Mouse (Mus musculus) ES-CJ7 (cell line): ENCODE results near the gene Bax.
"Not testable (repeated sequence)": the region's sequence is repeated elsewhere in the genome, so short reads cannot be mapped to it uniquely, and the experiment has no call there.

ENCODE experiments used
- DNase-seq: peaks from one replicate; pipeline ENCODE4 v3.0.0; 2011; ENCODE audit warnings: low read depth, low spot score

The Bax gene

DNA sequence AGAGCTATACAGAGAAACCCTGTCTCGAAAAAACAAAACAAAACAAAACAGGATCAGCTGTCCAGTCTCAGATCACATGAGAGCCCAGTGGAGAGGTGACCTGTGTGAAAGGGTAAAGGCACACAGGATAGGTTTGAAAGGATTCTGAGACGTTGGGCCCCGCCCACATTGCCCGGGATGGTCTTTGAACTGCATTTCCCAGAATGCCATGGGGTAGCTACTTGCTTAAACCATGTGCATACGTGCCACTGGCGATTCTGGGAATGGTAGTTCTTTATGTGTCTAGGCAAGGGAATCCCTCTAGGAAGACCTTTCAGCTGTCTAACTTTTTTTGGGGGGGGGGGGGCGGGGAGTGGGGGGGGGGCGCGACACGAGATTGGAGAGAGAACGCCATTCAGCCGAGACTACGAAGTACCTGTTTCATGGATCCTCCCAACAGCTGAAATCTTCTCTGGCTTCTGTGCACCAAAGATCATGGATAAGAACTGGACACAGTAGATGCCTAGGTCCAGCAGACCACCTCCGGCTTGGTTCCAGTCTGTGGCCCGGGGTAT is 14.8 kb upstream of the Bax start, which contains the start of gene Tulp2:
Gene Tulp2 (plus strand): TSS at position 504 of the 554 bp plus-strand sequence.
- peak; percentile 90 for DNase-seq

DNA sequence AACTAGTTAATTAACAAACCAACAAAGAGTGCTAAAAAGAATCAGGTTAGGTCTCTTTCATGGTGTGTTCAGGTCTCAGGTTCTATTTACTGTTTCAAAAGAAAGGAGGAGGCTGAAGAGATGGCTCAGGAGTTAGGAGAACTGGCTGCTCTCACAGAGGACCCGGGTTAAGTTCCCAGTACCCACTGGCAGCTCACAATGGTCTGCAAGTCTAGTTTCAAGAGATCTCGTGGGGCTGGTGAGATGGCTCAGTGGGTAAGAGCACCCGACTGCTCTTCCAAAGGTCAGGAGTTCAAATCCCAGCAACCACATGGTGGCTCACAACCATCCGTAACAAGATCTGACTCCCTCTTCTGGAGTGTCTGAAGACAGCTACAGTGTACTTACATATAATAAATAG is 13.6 kb upstream of the Bax start:
- not testable (repeated sequence) for DNase-seq

DNA sequence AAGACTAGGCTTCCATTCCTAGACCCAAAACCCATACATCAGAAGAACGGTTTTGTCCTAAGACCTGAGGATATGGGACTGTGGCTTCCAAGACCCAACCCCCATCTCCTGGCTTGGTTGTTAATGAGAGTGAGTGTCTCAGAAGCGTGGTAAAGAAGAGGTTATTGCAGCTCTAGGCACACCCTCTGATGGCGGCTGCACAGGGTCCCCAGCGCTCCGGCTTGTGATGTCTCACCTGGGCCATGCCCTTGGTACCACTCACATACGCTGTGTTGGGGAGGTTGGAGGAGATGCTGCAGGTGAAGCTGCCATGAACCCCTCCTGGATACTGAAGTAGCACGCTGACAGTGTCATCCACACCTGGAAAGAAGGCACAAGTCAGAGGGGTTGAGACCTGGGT is 12.1 kb upstream of the Bax start:
- no peak for DNase-seq

DNA sequence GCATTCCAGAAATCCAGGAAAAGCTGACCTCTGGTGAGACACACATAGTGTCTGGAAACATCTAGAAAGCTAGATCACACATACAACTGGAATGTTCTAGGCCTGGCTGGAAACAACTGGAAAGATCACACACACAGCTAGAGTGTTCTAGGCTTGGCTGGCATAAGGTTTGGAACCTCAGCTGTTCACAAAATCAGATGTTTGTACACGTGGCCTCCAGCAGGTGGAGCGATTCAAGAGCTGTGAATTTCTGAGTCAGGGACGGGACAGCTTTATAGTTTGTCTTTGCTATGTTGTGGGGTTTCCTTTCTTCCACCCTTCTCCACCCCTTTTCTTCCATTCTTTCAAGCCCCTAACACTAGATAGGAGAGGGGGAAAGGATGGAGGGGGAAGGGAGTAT is 10.3 kb upstream of the Bax start:
- DNase-seq: peak; percentile 77

DNA sequence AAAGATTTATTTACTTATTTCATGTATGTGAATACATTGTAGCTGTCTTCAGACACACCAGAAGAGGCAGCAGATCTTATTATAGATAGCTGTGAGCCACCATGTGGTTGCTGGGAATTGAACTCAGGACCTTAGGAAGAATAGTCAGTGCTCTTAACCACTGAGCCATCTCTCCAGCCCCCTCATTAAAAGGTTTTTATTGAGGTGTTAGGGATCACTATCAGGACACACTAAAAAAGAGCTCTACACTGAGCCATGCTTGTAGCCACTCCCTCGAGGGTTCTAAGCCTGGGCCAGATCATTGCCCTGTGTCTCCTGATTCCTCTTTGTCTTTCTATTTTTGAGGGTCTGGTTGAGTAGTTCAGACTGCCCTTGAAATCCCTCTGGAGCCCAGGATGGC is 9.8 kb upstream of the Bax start:
- DNase-seq: no peak

DNA sequence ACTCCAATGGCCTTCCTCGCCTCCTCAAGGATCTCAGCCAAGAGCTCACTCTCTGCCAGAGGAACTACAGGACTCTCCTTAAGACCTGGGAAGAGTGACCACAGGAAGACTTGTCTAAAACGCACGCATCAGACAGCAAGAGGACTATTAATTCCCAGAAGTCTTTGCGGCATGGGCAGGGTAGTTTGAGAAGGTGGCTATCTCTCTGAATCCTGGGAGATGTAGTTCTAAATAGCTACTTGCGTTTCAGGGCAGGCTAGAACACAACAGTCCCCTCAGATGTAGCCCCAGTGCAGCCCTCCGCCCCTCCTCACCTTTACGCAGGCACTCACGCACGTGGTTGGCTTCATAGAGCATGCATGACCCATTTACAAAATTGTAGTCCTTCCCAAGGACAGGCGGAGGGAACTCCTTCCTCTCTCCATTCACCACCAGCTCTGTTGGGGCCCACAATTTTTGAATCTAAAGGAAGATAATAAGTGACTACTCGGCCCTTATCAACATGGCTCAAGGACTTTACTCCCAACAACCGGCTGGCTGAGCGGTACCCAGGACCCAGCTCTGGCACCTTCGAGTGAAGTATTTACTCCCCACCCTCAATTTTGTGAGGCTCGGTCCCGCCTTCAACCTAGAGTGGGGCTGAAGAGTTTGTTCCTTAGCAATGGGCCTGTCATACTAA is 8.7 kb upstream of the Bax start:
- peak; percentile 83 for DNase-seq

DNA sequence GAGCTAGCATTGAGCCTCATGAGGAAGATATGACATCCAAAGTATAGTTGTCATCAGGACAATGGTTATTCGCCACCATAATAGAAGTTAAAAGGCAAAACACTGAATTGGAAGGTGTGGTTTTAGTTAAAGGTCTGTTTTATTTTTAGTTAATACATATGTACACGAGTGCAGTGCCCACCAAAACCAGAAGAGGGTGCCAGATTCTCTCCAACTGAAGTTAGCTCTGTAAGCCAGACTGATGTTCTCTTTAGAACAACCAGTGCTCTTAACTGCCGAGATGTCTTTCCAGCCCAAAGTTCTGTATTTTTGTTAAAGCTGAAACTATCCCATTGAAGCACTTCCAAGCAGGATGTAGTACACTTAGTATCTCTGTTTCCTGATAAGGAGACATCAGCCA is 4.2 kb upstream of the Bax start:
- peak; percentile 74 for DNase-seq

DNA sequence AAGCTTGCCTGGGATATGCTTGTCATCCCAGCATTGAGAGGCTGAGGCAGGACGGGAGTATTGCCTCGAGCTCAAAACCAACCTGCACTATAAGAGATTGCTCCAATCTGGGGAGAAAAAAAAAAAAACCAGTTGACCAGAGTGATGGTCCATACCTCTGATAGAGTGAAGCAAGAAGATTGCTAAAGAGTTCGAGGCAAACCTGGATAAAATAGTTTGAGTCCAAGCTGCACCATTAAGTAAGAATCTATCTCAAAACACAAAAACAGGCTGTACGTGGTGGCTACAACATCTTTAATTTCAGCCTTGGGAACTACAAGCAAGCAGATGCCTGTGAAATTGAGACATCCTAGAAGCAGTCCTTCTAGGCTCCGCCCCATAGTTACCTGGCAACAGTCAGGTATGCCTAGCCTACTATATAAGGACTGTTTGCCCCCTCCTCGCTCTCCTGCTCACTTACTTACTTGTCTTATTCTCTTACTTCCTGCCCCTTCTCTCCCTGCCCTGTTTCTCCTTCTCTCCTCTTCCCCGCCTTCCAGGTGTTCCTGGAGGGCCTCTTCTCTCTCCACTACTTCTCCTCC is 482 bp upstream of the Bax start:
- DNase-seq: peak; percentile 75

DNA sequence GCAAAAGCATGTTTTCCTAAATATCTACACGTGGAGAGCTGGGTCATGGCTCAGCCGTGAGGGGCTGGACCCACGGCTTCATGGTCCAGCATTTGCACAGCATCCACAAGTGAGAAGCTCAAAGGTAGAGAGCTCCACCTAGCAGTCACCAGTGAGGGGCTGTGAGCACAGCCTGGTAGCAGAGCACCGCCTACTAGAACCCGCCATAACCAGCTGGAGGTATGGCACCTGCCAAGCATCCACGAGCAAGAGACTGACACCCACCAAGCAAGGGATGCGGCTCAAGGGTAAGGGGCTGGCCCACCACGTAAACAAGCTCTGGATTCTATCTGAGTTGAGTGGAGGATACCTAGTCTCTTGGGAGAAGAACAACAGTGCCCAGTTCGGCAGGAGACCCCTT is 1.1 kb downstream of the Bax start:
- DNase-seq: peak; percentile 72

DNA sequence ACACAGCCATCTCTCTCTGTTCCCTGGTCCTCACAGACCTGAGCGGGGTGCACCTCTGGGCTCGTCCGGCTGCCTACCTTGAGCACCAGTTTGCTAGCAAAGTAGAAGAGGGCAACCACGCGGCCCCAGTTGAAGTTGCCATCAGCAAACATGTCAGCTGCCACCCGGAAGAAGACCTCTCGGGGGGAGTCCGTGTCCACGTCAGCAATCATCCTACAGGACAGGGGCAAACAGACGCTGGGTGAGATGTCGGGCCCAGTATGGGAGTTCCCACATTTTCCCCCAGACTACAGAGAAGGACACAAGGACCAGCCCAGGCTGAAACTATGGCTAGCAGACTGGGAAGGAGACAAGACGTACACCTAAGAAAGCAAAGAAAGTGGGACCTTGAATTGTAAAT is 1.6 kb downstream of the Bax start:
- DNase-seq: no peak

DNA sequence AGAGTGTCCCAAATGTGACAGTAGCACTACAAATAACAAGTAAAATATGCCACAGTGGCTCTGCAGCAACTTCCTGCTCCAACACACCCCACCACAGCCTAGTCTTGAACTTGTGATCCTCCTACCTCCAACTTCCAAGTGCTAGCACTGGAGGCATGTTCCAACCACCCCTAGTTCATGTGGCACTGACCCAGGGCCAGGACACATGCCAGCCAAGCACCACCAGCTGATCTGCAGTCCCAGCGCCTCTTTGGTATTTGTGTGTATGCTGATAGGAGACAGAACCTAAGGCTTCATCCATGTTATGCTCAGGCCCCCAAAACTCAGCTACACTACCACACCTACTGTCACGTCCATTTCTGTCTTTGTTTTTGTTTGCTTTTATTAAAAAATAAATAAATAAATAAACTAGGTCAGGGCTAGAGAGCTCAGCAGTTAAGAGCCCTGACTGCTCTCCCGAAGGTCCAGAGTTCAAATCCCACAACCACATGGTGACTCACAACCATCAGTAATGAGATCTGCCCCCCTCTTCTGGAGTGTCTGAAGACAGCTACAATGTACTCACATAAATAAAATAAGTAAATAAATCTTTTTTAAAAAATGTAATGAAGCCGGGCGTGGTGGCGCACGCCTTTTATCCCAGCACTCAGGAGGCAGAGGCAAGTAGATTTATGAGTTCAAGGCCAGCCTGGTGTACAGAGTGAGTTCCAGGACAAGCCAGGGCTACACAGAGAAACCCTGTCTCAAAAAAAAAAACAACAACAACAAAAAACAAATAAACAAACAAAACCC is 2.5 kb downstream of the Bax start:
- no peak for DNase-seq

DNA sequence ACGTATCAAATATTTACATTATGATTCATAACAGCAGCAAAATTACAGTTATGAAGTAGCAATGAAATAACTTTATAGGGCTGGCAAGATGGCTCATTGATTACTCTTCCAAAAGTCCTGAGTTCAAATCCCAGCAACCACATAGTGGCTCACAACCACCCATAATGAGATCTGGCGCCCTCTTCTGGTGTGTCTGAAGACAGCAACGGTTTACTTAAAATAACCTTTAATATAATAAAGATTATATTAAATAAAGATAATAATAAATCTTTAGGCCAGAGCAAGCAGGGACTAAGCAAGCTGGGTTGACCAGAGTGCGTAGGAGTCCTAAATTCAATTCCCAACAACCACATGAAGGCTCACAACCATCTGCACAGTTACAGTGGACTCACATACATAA is 3.8 kb downstream of the Bax start:
- not testable (repeated sequence) for DNase-seq

DNA sequence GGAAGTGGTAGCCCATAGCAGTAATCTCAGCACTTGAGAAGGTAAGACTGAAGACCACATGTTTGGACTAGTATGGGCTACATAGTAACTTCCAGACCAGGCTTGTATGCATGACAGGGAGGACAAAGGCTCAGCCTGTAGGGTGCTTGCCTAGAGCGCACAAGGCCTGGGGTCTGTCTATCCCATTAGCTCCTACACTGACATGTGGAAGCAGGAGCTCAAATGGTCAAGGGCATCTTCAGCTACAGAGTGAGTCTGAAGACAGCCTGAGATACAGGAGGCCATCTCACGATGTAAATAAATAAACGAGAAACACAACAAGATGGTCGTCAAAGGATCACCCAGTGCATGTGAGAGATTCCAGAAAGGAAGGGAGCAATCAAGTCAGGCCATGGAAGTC is 4.4 kb downstream of the Bax start:
- peak; percentile 63 for DNase-seq

DNA sequence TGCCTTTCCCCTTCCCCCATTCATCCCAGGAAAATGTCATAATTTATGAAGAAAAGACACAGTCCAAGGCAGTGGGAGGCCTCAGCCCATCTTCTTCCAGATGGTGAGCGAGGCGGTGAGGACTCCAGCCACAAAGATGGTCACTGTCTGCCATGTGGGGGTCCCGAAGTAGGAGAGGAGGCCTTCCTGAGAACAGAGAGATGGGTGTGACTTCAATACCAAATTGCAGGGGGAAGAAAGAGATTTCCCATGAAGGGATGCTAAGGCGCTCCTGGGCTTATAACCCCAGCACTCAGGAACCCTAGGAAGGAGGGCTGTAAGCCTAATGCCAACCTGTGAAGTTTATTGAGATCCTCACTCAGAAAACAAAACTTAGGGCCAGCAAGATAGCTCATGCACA is 4.9 kb downstream of the Bax start:
- DNase-seq: no peak

DNA sequence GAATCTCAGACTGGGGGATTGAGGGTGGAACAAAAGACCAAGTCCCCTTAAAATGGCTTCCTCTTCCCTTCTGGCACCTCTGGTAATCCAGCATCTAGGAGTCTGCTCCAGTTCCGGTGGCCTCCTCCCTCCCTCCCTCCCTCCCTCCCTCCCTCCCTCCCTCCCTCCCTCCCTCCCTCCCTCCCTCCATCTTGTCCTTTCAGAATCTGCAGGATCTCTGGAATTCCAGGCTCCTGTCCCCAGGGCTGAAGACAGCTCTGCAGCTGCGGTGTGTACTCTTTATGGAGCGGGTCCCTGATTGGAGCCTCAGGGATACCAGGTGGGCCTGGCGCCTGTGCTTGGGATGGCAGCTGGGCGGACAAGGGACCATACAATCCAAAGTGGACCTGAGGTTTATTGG is 5.4 kb downstream of the Bax start:
- peak; percentile 73 for DNase-seq

DNA sequence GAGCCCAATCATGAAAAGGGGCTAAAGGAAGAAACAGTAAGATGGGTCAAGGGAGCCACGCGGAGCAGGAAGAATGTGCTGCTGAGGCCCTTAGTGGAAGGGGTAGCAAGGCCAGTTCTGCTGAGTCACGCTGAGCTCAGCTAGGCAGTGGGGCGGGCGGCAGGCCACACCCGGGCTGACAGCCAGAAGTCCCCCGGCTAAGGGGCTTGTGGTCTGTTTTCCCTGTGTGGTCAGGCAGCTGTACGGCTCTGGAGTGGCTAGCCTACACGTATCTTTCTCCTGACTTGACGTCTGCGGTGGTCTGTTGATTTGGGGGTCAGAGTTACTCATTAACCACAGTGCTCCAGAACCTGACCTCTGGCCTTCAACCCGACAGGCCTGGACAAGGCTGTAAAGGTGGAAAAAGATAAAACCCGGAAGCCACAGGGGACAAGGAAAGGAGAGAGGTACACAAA is 5.8 kb downstream of the Bax start:
- peak; percentile 74 for DNase-seq

DNA sequence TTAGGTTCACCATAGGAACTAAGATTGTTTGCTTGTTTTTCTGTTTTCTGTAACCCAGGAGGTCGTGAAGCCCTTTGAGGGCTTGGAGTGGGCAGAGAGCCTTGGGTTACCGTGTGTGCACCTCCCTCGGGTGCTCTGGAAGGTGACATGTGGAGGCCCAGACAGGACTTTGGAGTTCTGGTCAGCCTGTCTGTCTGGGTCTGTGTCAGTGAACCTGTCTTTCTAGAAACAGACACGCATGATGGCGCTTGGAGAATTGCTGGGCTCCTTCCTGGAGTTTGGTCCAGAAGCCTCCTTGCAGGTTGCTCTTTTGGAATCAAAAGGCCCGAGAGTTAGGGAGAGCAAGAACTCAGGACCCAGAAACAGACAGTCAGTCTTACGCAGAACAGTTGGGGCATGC is 6.3 kb downstream of the Bax start:
- no peak for DNase-seq

DNA sequence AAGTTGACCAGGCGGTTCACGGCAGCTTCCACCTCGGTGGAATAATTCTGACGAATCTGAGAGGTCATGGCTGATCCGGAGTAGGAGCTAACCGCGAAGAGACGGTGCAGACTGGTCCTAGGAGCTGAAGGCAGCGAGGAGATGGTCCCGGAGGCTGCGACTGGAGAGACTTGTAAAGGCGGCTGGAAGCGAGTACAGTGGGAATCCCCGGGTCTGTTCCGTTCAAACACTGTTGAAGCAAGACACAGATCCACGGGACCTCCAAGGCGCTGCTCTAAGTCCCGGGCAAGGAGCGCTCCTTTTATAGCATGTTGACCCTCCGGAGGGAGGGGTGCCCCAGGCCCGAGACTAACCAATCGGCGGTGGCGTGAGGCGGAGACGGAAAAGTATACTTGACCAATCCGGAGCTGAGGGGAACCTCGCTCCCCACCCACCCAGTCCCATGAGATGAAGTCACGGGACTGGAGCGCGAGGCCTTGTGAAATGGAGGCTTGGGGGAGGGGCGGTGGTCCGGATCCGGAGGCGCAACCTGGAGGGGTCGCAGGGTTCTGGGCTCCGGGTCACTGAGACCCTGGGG is 7.0 kb downstream of the Bax start, which contains the start of gene Ftl1:
Gene Ftl1 (minus strand): TSS at position 321 of the 577 bp plus-strand sequence.
- DNase-seq: peak; percentile 99

DNA sequence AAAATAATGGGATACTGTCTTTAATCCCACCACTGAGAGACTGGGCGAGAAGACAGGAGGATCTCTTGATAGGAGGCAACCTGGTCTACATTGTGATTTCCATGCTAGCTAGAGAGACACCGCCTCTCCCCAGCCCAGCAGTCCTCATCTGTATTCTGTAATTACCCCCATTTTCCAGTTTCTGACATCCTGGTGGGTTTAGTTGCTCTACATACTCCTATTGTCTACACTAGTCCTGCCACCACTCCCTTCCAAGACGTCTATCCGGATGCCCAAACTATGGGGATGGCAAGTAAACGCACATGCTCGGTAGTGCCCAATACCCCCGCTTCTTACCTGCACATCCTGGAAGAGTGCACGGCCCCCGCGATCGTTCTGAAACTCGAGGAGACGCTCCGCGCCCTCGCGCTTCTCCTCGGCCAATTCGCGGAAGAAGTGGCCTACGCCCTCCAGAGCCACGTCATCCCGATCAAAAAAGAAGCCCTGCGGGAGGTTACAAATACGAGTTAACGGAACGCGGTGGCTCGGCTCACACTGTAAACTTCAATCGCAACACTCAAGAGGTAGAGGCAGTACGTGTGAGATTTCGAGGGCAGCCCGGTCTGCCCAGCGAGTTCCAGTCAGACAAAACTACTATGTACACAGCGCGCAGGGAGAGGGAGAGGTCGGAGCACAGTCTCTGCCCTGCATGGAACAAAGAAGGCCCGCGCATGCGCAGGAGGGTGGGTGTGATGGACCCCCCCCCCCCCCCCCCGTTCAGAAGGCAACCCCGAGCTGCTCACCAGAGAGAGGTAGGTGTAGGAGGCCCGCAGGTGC is 7.7 kb downstream of the Bax start:
- peak; percentile 73 for DNase-seq

DNA sequence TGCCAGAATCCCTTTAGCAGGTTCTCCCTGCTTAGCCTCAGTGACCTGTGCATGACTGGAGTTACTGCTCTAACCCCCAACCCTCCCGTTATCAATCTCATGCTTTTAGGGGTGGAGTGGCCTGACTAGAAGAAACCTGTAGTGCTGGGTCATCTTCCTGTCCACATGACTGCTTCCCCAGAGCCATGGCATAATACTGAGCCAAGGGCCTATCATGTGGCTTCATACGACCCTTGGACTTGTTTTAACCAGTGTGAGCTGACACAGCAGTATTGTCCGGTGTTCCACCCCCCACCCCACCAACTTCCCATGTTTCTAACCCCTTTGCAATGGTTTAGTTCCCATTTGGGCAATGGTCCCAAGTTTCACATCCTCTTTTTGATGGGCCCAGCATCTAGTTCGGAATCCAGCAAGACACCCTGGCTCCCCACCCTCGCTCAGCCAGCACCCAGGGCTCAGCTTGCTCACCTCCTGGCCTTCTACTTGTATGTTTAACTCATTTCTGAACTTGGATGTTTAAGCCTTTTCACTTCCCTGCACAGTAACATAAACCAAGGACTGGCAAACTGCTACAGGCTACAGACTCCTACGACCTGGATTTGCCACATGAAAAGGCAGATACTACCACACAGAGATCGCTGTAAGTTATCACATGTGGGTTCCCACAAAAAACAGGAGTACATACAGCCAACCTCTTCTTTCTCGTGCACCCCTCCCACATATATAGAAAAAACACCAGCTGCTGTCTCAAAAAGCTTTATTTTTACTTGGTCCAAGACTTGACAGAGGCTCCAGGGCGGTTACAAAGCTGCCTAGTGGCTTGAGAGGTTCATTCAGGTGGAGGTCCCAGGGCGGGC is 9.3 kb downstream of the Bax start:
- DNase-seq: peak; percentile 76
